Mouse (Mus musculus): ENCODE data around the gene Mical3. TPM values are rescaled to one million over a fixed set of nuclear protein-coding genes. Genes with fewer than 3 reads are reported as not detected.
A peak's percentile ranks its signal among the peaks of the same experiment; 100 is the strongest.
"Not testable (repeated sequence)": the region's sequence is repeated elsewhere in the genome, so short reads cannot be mapped to it uniquely, and the experiment has no call there.

Mical3 gene
- total RNA-seq, 1 experiment from 2014 or later, result 65.9 TPM

DNA sequence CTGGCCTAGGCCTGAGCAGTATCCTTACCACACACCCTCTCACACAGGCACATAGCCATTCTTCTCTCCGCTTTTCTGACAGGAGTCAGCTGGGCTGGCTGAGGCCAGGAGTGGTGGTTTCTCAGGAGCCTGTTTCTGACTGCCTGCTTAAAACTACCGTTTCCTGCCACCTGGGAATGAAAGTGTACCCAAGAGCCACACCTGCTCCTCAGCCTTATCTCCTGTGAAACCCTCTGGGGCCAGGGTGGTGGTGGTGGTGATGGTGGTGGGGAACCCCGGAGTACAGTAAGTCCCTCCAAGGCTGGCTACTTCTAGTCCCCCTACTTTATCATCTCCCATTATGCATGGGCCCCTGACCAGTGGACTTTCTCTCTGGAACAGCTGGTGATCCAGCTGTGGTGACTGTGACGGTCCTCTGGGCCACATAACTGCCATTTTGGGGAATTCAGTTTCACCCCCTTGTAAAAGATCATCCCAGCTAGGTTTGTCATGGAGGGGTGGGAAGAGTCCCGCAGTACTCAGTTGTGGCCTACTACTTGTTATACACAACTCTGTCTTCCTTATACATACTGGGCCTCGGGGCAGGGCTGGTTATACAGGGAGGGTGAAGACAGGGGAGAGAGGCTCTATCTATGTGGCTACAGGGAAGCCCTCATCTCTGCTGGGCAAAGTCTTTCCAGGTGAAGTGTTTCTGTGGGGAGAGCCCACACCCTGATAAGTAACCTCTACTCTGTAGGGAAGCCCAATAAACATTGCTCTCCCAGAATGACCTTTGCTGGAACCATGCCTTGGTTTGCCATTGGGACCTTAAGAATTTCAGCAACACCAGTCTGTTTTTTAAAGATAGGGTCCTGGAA lies 200.1 kb downstream of the Mical3 start:
- no peak for DNase-seq

DNA sequence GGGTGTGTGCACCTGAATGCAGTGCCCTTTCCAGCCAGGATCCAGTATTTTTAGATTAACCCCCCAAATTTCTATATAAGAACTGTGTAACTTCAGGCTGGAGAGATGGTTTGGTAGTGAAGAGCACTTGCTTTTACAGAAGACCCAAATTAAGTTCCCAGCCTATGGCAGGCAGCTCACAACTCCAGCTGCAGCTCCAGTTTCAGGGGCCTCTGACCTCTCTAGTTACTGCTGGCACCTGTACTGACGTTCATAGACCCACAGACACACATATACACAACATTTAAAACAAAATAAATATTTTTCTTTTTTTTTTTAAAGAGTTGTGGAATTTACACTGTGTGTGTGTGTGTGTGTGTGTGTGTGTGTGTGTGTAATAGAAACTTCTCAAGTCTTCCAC lies 201.4 kb downstream of the Mical3 start:
- no peak for DNase-seq

DNA sequence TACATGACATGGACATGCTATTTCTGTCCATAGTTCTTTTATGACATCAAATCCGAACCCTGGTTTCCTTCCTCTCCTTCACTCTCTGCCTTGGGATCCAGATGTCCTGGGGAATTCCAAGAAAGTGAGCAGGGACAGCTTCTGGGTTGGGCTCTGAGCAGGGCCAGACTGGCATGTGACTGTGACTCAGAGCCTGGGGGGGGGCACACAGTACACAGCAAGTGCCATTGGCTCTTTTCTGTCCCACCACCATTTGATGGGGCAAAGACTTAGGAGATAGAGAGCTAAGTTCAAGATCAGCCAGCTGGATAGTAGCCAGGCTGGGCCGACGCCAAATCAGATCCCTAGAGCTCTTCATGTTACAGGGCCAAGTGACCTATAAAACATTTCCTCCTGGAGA lies 203.0 kb downstream of the Mical3 start:
- peak; percentile 80 for DNase-seq

DNA sequence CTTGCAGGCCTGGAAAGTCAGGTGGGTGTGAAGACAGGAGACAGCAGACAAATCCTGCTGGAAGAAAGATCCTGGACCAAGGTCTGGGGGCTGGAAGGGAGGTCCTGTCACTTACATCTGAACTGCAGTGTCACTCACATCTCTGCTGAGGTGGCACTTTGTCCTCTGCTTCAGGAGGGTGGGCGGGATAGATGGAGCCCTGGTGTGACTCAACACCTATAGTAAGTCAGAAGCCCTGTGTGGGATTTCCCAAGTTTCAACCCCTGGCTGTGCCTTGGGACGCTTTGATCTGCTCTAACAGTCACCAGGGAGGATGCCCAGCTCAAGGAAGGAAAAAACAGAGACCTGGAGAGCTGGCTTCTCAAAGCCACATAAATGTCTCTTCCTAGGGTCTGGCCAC lies 203.9 kb downstream of the Mical3 start:
- no peak for DNase-seq

DNA sequence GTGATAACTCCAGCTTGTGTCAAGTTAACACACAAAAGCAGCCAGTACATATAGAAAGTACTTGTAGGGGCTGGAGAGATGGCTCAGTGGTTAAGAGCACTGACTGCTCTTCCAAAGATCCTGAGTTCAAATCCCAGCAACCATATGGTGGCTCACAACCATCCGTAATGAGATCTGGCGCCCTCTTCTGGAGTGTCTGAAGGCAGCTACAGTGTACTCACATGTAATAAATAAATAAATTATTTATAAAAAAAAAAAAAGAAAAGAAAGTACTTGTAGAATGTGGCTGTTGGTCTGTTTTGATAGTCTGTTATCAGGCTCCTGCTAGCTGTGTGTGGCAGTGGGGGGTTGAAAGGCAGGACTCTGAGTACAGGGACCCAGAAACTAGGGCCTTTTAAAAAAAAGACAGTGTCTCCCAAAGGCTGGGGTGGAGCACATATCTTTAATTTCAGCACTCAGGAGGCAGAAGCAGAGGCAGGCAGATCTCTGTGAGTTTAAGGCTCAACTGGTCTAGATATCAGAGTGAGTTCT lies 205.9 kb downstream of the Mical3 start:
- DNase-seq, result not testable (repeated sequence)

DNA sequence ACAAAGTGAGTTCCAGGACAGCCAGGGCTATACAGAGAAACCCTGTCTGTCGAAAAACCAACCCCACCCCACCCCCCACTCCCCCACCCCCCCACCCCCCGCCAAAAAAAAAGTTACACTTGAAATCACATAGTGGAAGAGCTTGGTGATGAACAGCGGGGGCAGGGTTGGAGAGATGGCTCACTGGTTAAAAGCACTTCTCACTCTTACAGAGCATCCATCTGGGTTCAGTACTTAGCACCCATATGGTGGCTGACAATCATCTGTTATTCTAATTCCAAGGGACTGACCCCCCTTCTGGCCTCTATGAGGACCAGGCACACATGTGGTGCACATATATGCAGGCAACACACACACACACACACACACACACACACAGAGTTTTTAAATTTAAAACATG lies 212.8 kb downstream of the Mical3 start:
- no peak for DNase-seq

DNA sequence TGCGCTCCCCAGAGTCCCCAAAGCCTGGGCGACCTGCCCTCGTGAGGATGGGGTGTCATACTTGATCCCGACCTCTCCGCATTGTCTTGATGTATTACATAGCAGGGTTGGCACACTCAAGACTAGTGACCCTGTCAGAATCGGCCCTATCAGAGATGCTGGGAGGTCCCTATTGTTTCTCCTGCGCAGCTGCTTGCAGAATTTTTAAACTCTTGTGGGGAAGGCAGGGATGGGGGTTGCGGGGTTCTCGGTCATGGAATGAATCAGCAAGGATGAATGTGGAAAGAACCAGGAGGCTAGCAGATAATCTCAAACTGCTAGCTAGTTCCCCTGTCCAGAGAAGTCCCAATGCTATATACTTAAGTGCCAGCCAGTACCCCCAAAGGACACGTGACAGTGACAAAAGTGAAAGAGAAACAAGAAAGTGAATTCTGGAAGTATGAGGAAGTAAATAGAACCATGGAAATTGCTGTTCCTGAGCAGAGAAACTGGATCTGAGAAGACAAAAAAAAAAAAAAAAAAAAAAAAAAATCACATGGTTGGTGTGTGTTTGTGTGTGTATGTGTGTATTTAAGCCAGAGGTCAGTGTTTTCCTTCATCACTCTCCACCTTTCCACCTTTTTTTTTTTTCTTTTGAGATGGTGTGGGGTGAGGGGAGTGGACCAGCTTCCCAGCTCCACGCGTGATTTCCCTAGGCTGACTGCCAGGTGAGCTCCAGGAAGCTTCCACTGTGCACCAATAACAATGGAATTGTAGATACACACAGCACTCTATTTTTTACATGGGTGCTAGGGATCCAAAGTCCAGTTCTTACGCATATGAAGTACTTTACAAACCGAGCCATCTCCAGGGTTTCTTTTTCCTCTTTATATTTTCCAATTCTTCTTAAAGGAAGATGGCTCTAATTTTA lies 213.6 kb downstream of the Mical3 start:
- not testable (repeated sequence) for DNase-seq

DNA sequence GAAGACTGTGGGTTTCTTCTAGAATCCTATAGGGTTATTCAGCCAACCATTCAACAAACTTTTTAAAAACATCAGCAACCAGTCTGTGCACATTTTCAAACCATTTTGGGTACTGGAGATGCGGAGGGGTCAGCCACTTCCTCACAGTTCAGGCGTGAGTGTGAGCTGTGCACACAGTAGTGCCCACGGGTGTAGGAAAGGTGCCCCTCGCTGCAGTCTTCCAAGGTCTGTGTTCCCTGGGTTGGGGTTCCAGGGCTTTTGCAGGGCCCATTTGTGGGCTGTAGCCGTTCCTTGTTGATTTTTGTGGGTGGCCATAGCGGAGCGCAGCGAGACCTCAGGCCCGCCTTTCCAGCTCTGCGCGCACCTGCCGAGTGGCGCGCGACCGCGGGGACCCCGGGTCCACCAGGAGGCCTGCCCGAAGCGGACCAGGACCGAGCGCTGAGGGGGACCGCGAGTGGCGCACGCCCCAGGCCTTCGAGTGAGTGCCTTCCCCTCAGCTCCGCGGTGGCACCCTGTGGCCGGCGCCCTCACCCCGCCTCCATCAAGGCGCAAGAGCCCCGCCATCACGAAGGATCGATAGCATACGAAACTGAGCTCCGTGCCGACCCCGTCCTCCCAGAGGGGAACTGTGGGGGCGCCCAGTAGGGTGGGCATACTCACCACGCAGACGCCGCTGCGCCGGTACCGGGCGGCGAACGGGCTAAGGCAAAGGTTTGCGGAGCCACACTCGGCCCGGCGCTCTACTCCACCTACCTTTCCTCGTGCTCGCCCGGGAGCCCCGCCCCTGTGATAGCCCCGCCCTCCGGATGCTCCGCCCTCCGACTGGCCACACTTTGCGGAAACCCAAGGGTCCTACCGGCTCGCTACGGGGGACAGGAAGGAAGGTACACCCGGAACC lies 214.5 kb downstream of the Mical3 start, which contains the start of gene Bid:
Gene Bid, minus strand, starts transcription at position 780 of the 898 bp plus-strand sequence.
- peak; percentile 91 for DNase-seq

DNA sequence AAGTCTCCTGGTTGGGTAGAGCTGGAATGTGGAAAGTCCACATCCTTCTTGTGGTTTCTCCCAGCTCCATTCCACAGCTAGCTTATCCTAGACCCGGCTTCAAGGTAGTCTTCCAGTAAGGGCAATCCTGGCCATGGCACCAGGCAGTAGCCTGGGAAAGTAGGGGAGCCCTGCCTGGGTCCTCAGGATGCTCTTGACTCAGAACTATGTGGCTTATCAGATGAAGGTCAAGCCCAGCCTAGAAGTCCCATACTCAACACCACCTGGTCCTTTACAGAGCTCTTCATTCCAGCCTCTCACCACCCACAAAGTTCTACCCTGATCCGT lies 215.2 kb downstream of the Mical3 start:
- DNase-seq, result no peak

DNA sequence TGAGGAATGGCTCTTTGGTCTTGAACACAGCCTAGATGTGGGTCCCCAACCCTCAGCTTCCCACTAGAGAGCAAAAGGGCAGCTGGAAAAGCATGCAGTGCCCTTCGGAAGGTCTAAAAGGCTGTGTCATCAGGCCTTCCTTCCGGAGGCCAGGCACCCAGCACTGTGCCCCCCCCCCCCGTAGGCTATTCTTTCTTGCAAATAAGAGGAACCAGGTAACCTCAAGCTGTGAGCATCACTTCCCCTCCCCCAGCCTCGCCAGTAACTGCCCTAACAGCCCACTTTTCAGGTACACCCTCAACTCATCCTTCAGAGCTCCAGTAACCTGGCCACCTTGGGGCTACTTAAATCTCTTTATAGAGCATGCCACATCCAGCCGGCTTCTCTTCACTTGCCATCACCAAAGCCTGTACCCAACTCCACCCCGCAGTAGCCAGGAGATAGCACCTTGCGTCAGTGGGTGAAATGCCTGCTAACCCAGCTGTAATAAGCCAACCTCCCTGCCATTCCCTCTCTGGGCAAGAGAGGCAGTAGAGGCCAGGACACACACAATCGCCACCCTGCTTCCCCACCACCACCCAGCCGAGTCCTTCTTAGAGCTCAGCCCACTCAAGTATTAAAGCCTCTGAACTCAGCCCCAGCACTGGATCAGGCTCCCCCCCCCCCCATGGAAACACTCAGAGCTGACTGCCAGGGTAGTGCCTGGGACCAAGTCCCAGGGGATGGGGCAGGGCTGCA lies 215.7 kb downstream of the Mical3 start:
- no peak for DNase-seq

DNA sequence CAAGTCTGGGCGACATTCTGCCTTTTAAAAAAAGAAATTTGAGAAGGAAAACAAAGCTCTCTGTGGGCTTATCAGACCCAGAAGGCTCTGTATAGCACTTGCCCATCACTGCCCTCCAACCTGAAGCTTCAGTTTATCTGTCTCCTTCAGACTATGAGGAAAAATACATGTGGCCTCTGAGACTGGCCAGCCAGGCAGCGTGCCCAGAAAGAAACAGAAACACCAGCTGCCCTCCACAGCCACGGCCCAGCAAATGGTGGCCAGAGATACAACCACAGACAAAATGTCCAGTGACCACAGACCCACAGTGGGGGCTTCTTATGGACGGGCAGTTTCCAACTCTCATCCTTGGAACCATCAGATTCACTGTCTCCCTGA lies 216.3 kb downstream of the Mical3 start:
- DNase-seq, result no peak

DNA sequence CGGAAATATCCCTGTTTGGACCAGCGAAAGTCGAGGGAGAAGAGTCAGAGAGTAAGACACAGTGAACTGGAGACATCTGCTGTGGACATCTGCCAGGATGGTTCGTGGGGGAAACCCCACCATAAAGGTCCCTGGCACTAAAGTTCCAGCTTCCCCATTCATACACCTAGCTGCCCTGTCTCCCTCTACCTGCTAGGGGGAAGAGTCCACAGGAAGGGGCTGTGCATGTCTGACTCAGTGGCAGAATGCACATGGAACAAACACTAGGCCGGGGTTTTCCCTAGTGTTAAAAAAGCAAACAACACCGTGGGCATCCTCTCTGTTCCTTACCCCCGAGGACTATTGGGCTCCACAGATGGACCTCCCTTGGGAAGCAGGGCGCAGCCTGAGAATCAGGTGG lies 217.0 kb downstream of the Mical3 start:
- DNase-seq, result no peak

DNA sequence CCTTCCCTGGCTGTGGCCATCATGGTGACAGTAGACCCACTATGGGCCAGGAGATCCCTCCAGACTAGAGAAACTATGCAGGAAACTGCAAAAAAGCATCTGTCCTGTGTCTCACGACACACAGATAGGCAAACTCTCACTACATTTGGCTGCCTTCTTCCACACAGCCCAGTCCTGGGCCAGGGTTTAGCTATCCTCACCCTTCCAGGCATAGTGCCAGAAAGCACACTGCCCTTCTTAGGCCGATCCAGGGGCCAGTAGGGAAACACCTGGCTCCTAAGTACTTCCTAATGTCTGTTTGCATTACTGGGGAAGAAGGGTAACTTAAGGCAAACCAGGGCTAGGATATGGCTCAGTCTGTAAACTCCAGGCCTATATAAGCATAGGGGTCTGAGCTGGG lies 217.9 kb downstream of the Mical3 start:
- DNase-seq, result no peak

DNA sequence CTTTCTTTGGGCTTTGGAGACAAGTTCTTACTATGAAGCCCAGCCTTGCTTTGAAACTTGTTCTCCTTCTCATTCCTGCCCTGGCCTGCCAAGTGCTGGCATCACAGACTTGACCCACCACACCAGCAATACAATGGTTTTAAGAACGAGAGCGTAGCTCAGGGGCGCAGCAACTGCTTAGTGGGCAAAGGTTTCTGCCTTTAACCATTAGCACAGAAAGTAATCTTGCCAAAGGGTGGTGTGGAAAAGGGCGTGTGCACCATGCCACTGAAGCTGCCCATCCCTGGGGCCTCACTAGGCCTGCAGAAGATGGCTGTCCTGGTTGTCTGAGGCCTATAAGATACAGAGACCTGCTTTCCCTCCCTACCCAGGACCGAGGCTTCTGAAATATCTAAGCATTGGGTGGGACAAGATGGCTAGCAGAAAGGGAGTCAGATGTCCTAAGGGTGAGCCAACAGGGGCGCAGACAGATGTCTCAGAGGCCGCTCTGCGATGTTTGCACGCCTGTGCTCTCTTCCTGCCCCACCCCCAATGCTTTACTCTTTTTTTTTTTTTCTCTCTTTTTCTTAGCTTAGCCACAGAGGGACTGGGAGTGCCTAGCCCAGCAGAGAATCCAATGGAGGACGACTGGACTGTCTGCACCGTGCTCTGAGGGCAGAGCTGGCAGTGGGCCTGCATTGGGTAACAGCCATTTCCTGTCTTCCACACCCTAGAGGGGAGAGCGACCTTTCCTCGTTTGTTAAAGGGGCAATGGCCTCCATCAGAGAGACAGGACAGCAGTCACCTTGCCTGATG lies 219.4 kb downstream of the Mical3 start:
- no peak for DNase-seq

DNA sequence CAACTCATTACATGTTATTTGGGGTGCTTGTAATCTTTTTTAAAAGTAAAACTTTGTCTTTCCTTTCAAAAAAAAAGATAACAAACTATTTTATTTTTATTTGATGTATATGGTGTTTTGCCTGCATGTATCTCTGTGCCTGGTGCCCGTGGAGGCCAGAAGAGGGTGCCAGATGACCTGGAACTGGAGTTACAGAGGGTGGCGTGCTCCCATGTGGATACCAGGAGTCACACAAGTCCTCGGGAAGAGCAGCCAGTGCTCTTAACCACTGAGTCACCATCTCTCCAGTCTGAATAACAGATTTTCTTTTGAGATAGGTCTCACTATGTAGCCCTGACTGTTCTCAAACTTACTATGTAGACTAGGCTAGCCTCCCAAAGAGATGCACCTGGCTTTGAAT lies 221.3 kb downstream of the Mical3 start:
- DNase-seq, result no peak

DNA sequence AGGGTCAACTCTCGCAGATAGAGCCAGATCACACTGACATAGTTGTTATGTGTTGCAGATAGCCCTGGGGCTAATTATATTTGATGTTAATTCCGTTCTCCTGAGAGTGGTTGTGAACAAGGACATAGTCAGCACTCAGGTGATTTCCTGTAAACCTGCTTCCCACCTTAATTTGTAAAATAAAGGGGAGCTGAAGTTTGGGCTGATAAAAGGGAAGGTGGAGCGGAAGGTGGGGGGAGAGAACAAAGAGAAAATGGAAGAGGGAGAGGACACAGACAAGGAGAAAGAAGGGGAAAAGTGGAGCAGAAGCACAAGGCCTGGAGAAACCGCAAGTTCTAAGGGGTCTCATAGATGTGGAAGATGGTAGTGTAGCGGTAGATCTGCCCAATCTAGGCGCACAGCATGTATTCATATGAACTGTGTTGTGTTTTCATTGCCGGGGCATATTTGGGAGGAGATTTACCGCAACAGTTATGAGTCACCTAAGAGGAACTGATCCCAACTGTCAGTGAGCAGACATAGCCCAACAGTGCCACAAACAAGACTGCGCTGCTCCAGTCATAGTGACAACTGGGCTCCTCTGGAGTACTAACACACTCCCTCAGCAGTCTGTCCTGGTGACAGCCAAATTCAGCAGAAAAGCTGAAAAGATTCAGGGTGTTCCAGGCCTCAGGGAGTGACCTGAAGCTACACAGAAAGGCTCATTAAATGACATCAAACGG lies 222.8 kb downstream of the Mical3 start:
- not testable (repeated sequence) for DNase-seq

DNA sequence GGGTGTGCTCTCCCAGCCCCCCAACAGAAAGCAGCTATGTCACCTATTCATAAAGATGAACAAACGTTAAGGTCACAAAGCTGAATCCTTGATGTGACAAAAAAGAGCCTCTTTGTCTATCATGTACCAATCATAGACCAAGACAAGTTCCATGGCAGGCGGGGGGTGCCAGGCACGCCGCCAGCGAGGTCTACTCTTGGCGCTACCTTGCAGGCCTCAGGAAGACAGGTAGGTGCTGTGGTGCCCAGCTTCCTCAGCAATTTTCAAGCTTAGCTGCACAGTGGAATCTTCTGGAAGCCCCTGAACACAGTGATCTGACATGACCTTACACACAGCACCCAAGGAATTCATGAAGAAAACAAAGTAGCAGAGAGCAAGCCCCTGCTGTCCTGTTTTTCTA lies 224.3 kb downstream of the Mical3 start:
- DNase-seq, result no peak

DNA sequence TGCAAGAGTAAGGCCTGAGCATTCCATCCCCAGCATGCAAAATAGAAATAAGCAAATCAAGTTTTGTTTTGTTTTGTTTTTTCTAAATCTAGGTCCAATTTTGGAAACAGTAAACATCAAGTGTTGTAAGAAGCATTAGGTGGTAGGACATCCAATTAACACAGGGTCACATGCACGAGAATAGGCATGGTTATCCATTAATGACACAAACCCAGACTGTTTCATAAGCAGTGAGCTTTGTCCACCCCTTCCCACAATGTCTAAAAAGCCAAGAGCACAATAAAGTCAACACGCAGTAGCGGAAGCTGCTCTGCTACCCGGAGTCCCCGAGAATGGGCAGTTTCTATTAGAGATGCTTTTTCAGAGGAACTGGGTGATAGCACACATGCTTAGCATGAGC lies 225.7 kb downstream of the Mical3 start:
- DNase-seq, result no peak

DNA sequence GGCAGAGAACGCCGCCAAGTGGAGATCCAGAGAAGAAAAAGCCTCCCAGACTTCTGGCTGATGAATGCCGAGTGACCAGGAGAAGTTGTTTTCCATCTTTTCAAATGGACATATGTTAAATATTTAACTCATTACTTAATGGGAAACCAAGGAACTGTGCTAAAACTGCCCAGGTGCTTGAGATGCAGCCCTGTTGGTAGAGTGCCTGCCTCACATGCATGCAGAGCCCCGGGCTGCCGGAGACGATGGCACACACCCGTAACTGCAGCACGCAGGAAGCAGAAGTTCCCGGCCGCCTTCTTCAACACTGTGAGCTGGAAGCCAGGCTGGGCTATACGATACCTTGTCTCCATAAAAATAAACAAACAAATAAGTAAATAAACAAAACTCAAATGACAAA lies 226.8 kb downstream of the Mical3 start:
- no peak for DNase-seq

DNA sequence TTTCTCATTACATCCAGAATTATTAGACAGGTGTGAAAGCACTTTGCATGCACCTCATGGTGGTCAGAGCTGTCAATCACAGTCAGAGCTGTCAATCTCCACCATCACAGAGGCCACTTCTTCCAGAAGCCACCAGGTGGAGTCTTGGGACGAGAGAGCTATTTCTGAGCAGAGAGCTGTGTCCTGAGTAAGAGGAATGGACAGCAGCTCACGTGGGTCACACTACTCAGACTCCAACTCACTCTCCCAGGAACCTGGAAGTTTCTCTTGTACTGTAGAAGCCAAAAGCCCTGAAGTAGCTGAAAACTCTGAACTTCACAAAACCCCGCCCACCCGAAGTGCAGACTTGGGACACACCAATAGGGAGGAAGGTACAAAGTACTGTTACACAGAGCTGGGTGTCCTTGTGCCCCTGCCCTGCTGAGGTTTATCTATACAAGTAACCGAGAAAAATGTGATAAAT lies 227.3 kb downstream of the Mical3 start:
- no peak for DNase-seq

Measured in adrenal gland, postnatal 25 days (tissue).